Mouse (Mus musculus) CH12.LX (cell line): Measurements from ENCODE around the gene Gm27021. TPM values are rescaled to one million over a fixed set of nuclear protein-coding genes. Genes with fewer than 3 reads are reported as not detected.

Source experiments
- DNase-seq: peaks from one replicate; pipeline ENCODE4 v3.0.0-alpha.2; 2013; ENCODE audit errors: extremely low read depth
- H3K27ac ChIP-seq: 2 replicates; pipeline ENCODE4 v1.5.1; 2012; ENCODE audit warnings: low read depth, mild to moderate bottlenecking, control low read depth, moderate library complexity; ENCODE audit not compliant: insufficient read depth
- H3K27me3 ChIP-seq: replicated peaks from 2 replicates; pipeline ENCODE3; 2012; ENCODE audit warnings: inconsistent platforms
- H3K36me3 ChIP-seq, 2 experiments: replicated peaks in 1 of 2; 2 replicates each; pipeline versions ENCODE3 to v1.6.1; 2012; ENCODE audit warnings: inconsistent platforms in 1 of 2, low read length in 1 of 2, mild to moderate bottlenecking in 1 of 2, mixed read lengths in 1 of 2, moderate library complexity in 1 of 2; ENCODE audit not compliant: control insufficient read depth in 1 of 2, insufficient read depth in 1 of 2
- H3K4me1 ChIP-seq, 2 experiments: 2 replicates each; pipeline ENCODE4 v1.6.1; 2012; ENCODE audit warnings: inconsistent platforms in 1 of 2, moderate library complexity in 1 of 2; ENCODE audit not compliant: insufficient read depth in 2 of 2, control insufficient read depth in 1 of 2
- H3K4me2 ChIP-seq: 2 replicates; pipeline ENCODE4 v1.6.1; 2012; ENCODE audit warnings: low read depth, mild to moderate bottlenecking, control low read depth; ENCODE audit not compliant: poor library complexity, insufficient read depth, severe bottlenecking
- H3K4me3 ChIP-seq, 3 experiments: fragments of 150-350 bp in 1 of 3; sonication (generic) in 1 of 3; replicated peaks in 1 of 3; 2 replicates each; pipeline versions ENCODE3 to v1.5.1; 2011 to 2012; ENCODE audit warnings: low read depth in 2 of 3, low read length in 2 of 3, mild to moderate bottlenecking in 2 of 3, moderate library complexity in 2 of 3, control low read depth in 1 of 3, improper control_type of control experiment in 1 of 3, inconsistent platforms in 1 of 3, mixed read lengths in 1 of 3; ENCODE audit not compliant: poor library complexity in 1 of 3
- H3K79me2 ChIP-seq: replicated peaks from 2 replicates; pipeline ENCODE4 v1.6.1; 2012; ENCODE audit warnings: mild to moderate bottlenecking, moderate library complexity; ENCODE audit not compliant: control insufficient read depth, poor library complexity, insufficient read depth, severe bottlenecking; ENCODE audit errors: extremely low read depth
- H3K9ac ChIP-seq: 2 replicates; pipeline ENCODE4 v1.6.1; 2012; ENCODE audit warnings: low read depth, mild to moderate bottlenecking, control low read depth, moderate library complexity; ENCODE audit not compliant: insufficient read depth
- H3K9me3 ChIP-seq: replicated peaks from 2 replicates; pipeline ENCODE3; 2012; ENCODE audit warnings: low read length, inconsistent platforms, mixed read lengths
- BHLHE40 ChIP-seq: IDR thresholded peaks from 2 replicates; pipeline ENCODE4 v1.6.1; 2011; ENCODE audit warnings: mild to moderate bottlenecking, low read depth, low read length, improper control_type of control experiment
- CHD1 ChIP-seq: IDR thresholded peaks from 2 replicates; pipeline ENCODE4 v1.6.1; 2012; ENCODE audit warnings: low read depth, low read length, improper control_type of control experiment, inconsistent platforms
- CTCF ChIP-seq, 2 experiments: IDR thresholded peaks in 1 of 2; conservative IDR thresholded peaks in 1 of 2; 2 replicates each; pipeline ENCODE4 v1.5.1; 2011 to 2012; ENCODE audit warnings: low read depth in 2 of 2, low read length in 2 of 2, improper control_type of control experiment in 1 of 2, inconsistent platforms in 1 of 2, mild to moderate bottlenecking in 1 of 2, moderate library complexity in 1 of 2
- E2F4 ChIP-seq: IDR thresholded peaks from 2 replicates; pipeline ENCODE4 v1.6.1; 2011; ENCODE audit warnings: low read depth, low read length, improper control_type of control experiment; ENCODE audit not compliant: insufficient replicate concordance
- ELF1 ChIP-seq: IDR thresholded peaks from 2 replicates; pipeline ENCODE4 v1.6.1; 2014; ENCODE audit warnings: low read depth, mild to moderate bottlenecking, inconsistent platforms, low read length, improper control_type of control experiment
- EP300 ChIP-seq: IDR thresholded peaks from 2 replicates; pipeline ENCODE4 v1.6.1; 2011; ENCODE audit warnings: low read length, improper control_type of control experiment
- GABPA ChIP-seq: IDR thresholded peaks from 2 replicates; pipeline ENCODE4 v1.6.1; 2012; ENCODE audit warnings: low read depth, low read length, improper control_type of control experiment, inconsistent platforms; ENCODE audit not compliant: insufficient replicate concordance
- JUND ChIP-seq: conservative IDR thresholded peaks from 2 replicates; pipeline ENCODE4 v1.6.1; 2011; ENCODE audit warnings: low read depth, low read length, improper control_type of control experiment
- KAT2A ChIP-seq: IDR thresholded peaks from 2 replicates; pipeline ENCODE4 v1.6.1; 2012; ENCODE audit warnings: low read length, improper control_type of control experiment, inconsistent platforms; ENCODE audit not compliant: insufficient replicate concordance
- MEF2A ChIP-seq: IDR thresholded peaks from 2 replicates; pipeline ENCODE4 v1.6.1; 2014; ENCODE audit warnings: low read depth, mild to moderate bottlenecking, inconsistent platforms, low read length, improper control_type of control experiment, borderline replicate concordance
- MYC ChIP-seq: IDR thresholded peaks from 2 replicates; pipeline ENCODE4 v1.6.1; 2011; ENCODE audit warnings: low read depth, mild to moderate bottlenecking, improper control_type of control experiment, low read length
- NRF1 ChIP-seq: IDR thresholded peaks from 2 replicates; pipeline ENCODE4 v1.6.1; 2014; ENCODE audit warnings: low read depth, mild to moderate bottlenecking, inconsistent platforms, low read length, improper control_type of control experiment, moderate library complexity
- PAX5 ChIP-seq: IDR thresholded peaks from 2 replicates; pipeline ENCODE4 v1.6.1; 2012; ENCODE audit warnings: low read length, inconsistent platforms, mixed read lengths
- POLR2AphosphoS2 ChIP-seq: IDR thresholded peaks from 2 replicates; pipeline ENCODE4 v1.6.1; 2011; ENCODE audit warnings: low read depth, low read length, improper control_type of control experiment
- RAD21 ChIP-seq: IDR thresholded peaks from 2 replicates; pipeline ENCODE4 v1.6.1; 2011; ENCODE audit warnings: low read depth, mild to moderate bottlenecking, low read length, improper control_type of control experiment, moderate library complexity
- SMC3 ChIP-seq: IDR thresholded peaks from 2 replicates; pipeline ENCODE4 v1.6.1; 2011; ENCODE audit warnings: low read depth, low read length, improper control_type of control experiment
- TBP ChIP-seq: conservative IDR thresholded peaks from 2 replicates; pipeline ENCODE4 v1.6.1; 2011; ENCODE audit warnings: low read depth, low read length, improper control_type of control experiment
- TCF12 ChIP-seq: IDR thresholded peaks from 2 replicates; pipeline ENCODE4 v1.6.1; 2014; ENCODE audit warnings: low read depth, mild to moderate bottlenecking, inconsistent platforms, low read length, improper control_type of control experiment
- USF1 ChIP-seq: IDR thresholded peaks from 2 replicates; pipeline ENCODE4 v1.6.1; 2014; ENCODE audit warnings: low read depth, mild to moderate bottlenecking, inconsistent platforms, low read length, improper control_type of control experiment
- ZNF384 ChIP-seq: IDR thresholded peaks from 2 replicates; pipeline ENCODE4 v1.6.1; 2012; ENCODE audit warnings: low read depth, low read length, improper control_type of control experiment, inconsistent platforms
- dilution Hi-C: fragments of 300-500 bp; cut with MboI; formaldehyde crosslinking; loops from 2 replicates; pipeline ENCODE4 v1.14.3; 2020; ENCODE audit warnings: low sequenced_read_pairs; ENCODE audit not compliant: extremely low pct_unique_long_range_greater_than_20kb, extremely low pct_ligation_motif_present
- in situ Hi-C: fragments of 300-500 bp; cut with MboI; formaldehyde crosslinking; loops from 3 replicates; pipeline ENCODE4 v1.14.3; 2019; ENCODE audit warnings: low sequenced_read_pairs, low pct_ligation_motif_present, low pct_unique_long_range_greater_than_20kb, mixed read lengths
- polyA plus RNA-seq: library from polyadenylated mRNA; unstranded; fragments of >175 nt; gene quantifications from 2 replicates; pipeline ENCODE4 v1.2.1, GENCODE M21; 2012; ENCODE audit warnings: low read depth; ENCODE audit not compliant: insufficient read length
- total RNA-seq, 2 experiments: library from RNA; depleted of rRNA; stranded (reverse); fragments of 300-350 nt in 1 of 2; fragments of >200 nt in 1 of 2; gene quantifications; 2 replicates each; pipeline ENCODE4 v1.2.3; 2012 to 2014

Gm27021 gene
- total and polyA plus RNA-seq, 3 experiments: 1.0 to 1.1 TPM; not detected in 1

DNA sequence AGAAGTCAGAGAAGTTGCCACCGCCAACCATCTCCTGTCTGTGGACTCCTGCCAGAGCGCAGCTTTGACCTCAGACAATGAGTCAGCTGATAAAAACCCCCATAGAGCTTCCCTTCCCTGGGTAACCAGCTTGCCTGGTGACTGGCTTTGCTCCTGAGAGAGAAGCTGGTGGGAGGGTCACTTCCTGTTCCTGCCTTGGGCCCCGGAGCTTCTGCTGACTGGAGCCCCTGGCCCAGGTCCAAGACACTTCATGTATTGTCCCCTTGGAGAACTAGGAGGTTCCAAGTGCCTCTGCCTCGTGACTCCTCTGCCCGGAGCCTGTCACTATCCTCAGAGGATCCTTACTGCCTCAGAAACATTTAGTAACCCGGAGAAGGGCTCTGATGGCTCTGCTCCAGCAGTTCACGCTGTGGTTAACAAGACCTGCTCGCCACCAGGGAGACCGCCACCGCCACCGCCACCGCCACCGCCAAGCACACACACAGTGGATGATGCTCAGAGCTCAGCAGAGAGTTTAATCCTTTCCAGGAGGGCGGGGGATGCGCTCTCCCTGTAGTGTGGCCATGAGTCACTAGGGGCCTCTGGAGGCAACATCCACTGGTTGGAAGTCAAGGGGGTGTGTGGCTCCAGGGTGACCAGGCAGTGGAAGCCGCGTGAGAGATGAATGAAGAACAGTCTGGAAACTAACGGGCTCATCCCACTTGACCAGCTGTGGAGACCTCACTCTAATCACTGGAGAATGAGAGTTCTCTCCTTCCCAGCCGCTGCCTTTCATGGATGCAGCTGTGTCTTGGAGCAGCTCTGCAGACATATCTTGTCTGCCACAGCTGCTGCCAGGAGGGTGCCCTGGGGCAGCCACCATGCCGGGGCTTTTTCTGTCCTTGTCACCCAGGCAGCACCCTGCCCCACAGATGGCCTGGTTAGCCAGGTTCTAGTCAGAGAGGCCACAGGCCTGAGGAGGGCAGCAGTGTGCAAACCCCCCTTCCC, 103.7 kb downstream of the Gm27021 start:
- H3K4me1 ChIP-seq: peaks cover 3 to 62% of the 10 kb centered on the region in 2 experiments
- H3K4me3 ChIP-seq: no peak overlapping the region
- TF ChIP-seq EP300 (no peak), ELF1 (peak; percentile 39; the same call in 1 of the 2 replicates), ZNF384 (no peak), CHD1 (no peak), E2F4 (no peak), PAX5 (no peak), RAD21 (no peak), TBP (no peak), SMC3 (no peak), KAT2A (no peak), JUND (no peak), TCF12 (no peak), MEF2A (no peak), CTCF (conservative IDR thresholded peaks at IDR 0.05 in 1 of 2, IDR thresholded peaks at IDR 0.05 in 1 of 2; ENCODE audit: low read depth in 2 of 2, low read length in 2 of 2) (peak in 1 of 2 experiments; percentile 35; a peak in 2 of 4 replicates), NRF1 (no peak)
- H3K9me3 ChIP-seq: peaks cover 4% of the 10 kb centered on the region
- H3K4me2 ChIP-seq: no peak overlapping the region
- H3K9ac ChIP-seq: no peak overlapping the region
- DNase-seq: peak; percentile 61
- H3K36me3 ChIP-seq: peaks cover 66 to 98% of the 10 kb centered on the region in 2 experiments
- dilution Hi-C loops: no loop called here
- no peaks in the 10 kb centered on the region for H3K27me3 ChIP-seq
- H3K79me2 ChIP-seq: peaks cover 13% of the 10 kb centered on the region; the same call in 1 of the 2 replicates
- in situ Hi-C loops: no loop called here
- no peak overlapping the region for H3K27ac ChIP-seq

DNA sequence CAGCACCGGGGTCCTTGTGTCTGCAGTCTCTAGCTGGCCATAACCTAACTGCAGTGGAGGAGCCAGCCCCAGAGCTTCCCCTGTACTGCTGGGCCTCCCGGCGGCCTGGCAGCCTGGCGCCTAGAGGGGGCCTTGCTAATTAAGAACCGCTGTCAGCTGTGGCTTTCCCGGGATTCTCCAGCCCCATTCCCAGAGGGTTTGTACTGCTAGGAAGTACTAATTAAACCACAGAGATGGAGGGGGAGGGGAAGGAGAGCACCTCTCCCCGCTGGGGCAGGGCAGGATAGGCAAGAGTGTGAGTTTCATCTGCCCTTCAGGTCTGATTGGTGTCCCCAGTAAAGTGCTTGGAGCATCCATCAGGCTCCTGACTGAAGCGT, 104.5 kb downstream of the Gm27021 start:
- DNase-seq: no peak
- no peaks in the 10 kb centered on the region for H3K27me3 ChIP-seq
- H3K9ac ChIP-seq: no peak overlapping the region
- no peak overlapping the region for H3K4me2 ChIP-seq
- peaks cover 2% of the 10 kb centered on the region for H3K9me3 ChIP-seq
- H3K4me1 ChIP-seq: peaks cover 9 to 70% of the 10 kb centered on the region in 2 experiments
- dilution Hi-C loops (no loop called here), in situ Hi-C loops (no loop called here)
- TF ChIP-seq POLR2AphosphoS2: no peak
- no peak for TF ChIP-seq GABPA
- no peak for TF ChIP-seq RAD21
- TF ChIP-seq KAT2A: no peak
- no peak for TF ChIP-seq BHLHE40
- TF ChIP-seq MYC: no peak
- no peak for TF ChIP-seq USF1
- no peak for TF ChIP-seq TBP
- peaks cover 66 to 98% of the 10 kb centered on the region in 2 experiments for H3K36me3 ChIP-seq
- no peak overlapping the region for H3K4me3 ChIP-seq
- peak overlapping the region; percentile 21; the same call in 1 of the 2 replicates for H3K27ac ChIP-seq
- peaks cover 13% of the 10 kb centered on the region for H3K79me2 ChIP-seq
